Comparison of ENCODE assay signal across 22 mouse cellular contexts in the genomic region with DNA sequence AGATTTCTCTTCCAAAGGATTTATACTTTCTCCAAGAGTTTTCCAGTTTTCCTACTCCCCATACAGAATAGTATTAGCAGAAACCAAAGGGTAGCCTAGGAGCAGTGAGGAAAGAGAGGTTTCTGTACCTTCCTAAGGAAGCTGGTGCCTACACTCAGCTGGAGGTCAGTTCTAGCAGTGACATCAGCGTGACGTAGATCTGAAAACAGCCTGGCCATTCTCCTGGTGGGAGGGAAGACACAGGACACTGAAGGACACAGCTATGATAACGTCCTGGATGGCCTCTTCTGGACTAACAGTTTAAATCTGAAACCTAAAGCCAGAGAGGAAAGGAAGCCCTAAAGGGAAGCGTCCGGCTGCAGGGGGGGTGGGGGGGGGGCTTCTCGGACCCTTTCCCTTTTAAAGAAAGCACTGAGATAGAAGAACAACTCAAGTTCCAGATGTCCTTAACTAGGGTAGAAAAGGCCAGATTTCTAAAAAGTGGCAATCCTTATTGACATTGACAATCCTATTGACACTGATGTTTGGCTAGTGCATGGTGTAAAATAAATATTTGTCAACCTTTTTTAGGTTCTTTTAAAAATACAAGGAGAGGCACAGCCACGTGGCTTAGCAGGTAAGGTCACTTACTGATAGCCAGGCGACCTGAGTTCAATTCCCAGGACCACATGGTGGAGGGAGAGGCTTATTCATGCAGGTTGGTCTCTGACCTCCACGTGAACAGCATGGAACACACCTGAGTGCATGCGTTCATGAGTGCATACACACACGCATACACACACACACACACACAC.
DNase-seq lines count a peak whose midpoint lies in the region; TF ChIP-seq lines count a peak whose summit lies in the region.
"Had no signal": no experiment of that assay in that cellular context is flagged by ENCODE, and none has a peak within 500 bp of the region (broad histone marks: within the 10 kb centered on the region; RNA-seq: fewer than 3 reads in every experiment).

No protein-coding gene starts in this region.

- TF ChIP-seq POLR2A in liver, adult 2 months (IDR thresholded peaks at IDR 0.05; ENCODE audit: extremely low read depth, insufficient read depth, low read length), result no peak

- no peaks in the 10 kb centered on the region for H3K27me3 ChIP-seq in liver, adult 2 months (ENCODE audit: control insufficient read depth, insufficient read depth, low read length)
- H3K27me3 ChIP-seq: heart, embryonic 12.5 days; heart, embryonic 15.5 days; hindbrain, embryonic 13.5 days; intestine, embryonic 15.5 days had no signal

- H3K4me3 ChIP-seq in liver, adult 2 months (ENCODE audit: insufficient read depth, low read depth, low read length), result no peak overlapping the region
- H3K4me3 ChIP-seq: gastrocnemius, adult 2 months; heart, embryonic 12.5 days; heart, embryonic 15.5 days; hindbrain, embryonic 10.5 days; hindbrain, embryonic 13.5 days; intestine, embryonic 15.5 days had no signal

- peak; percentile 20 to 59 for DNase-seq in adrenal gland, adult (ENCODE audit: inconsistent age in 2 of 2, low spot score in 1 of 2)
- no peak for DNase-seq in adrenal gland, adult 18-20 months (ENCODE audit: low spot score in 2 of 2)
- DNase-seq in adrenal gland, postnatal 14 days, result peak; percentile 39
- no peak for DNase-seq in adrenal gland, postnatal 25 days
- DNase-seq in liver, adult 2 months (ENCODE audit: extremely low read depth, low read depth, low spot score), result peak; percentile 89
- DNase-seq in liver, result no peak
- DNase-seq in adrenal gland, postnatal 36 days, result peak; percentile 13 to 31
- no peak for DNase-seq in cerebellum, adult 9-10 months
- DNase-seq: cerebellum, adult 11-12 months; cerebellum, adult 8-10 months; cerebellum, postnatal 14 days; forebrain, postnatal 0 days; gastrocnemius, adult 2 months; gastrocnemius, postnatal 14 days; heart, postnatal 10 days; heart, postnatal 36 days; kidney, adult 11 months had no signal

- no peak overlapping the region for H3K9ac ChIP-seq in liver, adult 2 months (ENCODE audit: low read depth, low read length)
- H3K9ac ChIP-seq: forebrain, postnatal 0 days; heart, embryonic 12.5 days; heart, embryonic 15.5 days; hindbrain, embryonic 13.5 days; intestine, embryonic 15.5 days had no signal

- no peak for TF ChIP-seq CTCF in liver, adult 2 months (IDR thresholded peaks at IDR 0.05; ENCODE audit: low read depth, low read length)

- peak overlapping the region; percentile 8; the same call in 1 of the 2 replicates for H3K27ac ChIP-seq in liver, adult 2 months (replicated peaks; ENCODE audit: insufficient read depth, low read depth, low read length)
- H3K27ac ChIP-seq: gastrocnemius, adult 2 months; heart, embryonic 15.5 days; hindbrain, embryonic 10.5 days; hindbrain, embryonic 13.5 days; intestine, embryonic 15.5 days had no signal

- H3K79me2 ChIP-seq in liver, adult 2 months (ENCODE audit: control insufficient read depth, insufficient read depth, low read length), result no peaks in the 10 kb centered on the region

- H3K36me3 ChIP-seq in liver, adult 2 months (ENCODE audit: control insufficient read depth, insufficient read depth, low read length), result peaks cover 5% of the 10 kb centered on the region; the same call in 1 of the 2 replicates
- H3K36me3 ChIP-seq: heart, embryonic 15.5 days; intestine, embryonic 15.5 days had no signal

- H3K4me1 ChIP-seq in liver, adult 2 months (ENCODE audit: control insufficient read depth, insufficient read depth, low read length), result peaks cover 6% of the 10 kb centered on the region; the same call in 1 of the 2 replicates
- H3K4me1 ChIP-seq: heart, embryonic 12.5 days; heart, embryonic 15.5 days; hindbrain, embryonic 13.5 days; intestine, embryonic 15.5 days had no signal

- 20% methylated on average over 11 of the region's 11 CpGs for WGBS in liver, adult 2 months

Comparison
In these comparisons a context has a peak if more than half of its experiments do, and no peak if none do; other contexts are left out.
1. DNase-seq: peak in adrenal gland, adult (2 of 2), adrenal gland, postnatal 14 days (single experiment), liver, adult 2 months (single experiment) and adrenal gland, postnatal 36 days (2 of 2); none in adrenal gland, adult 18-20 months (0 of 2), adrenal gland, postnatal 25 days (single experiment), liver (single experiment) and cerebellum, adult 9-10 months (single experiment).